Mouse (Mus musculus): ENCODE measurements at regions not wholly inside any gene's neighbourhood (a gene's known extent, or its start where the extent isn't known, plus 50 kb on each side); places are given as distances from the start of the nearest gene placed in this dataset.
A peak's percentile ranks its signal among the peaks of the same experiment; 100 is the strongest.
"Not testable (repeated sequence)": the region's sequence is repeated elsewhere in the genome, so short reads cannot be mapped to it uniquely, and the experiment has no call there.

- H3K27me3 ChIP-seq (replicated peaks; ENCODE audit: control insufficient read depth, insufficient read depth, low read length): no peaks in the 10 kb centered on the region
- H3K36me3 ChIP-seq (ENCODE audit: control insufficient read depth, insufficient read depth, low read length): no peaks in the 10 kb centered on the region
- no peaks in the 10 kb centered on the region for H3K4me1 ChIP-seq (ENCODE audit: control insufficient read depth, insufficient read depth, low read length)
- no peak overlapping the region for H3K4me2 ChIP-seq (ENCODE audit: low read depth, low read length)
- no peak overlapping the region for H3K4me3 ChIP-seq (ENCODE audit: low read length)
- no peak overlapping the region for H3K9ac ChIP-seq (ENCODE audit: low read depth, low read length)
- ATAC-seq: no peak
- 89% methylated on average over 3 of the region's 3 CpGs for WGBS
- H3K27ac ChIP-seq (ENCODE audit: low read length): no peak overlapping the region
- H3K9me3 ChIP-seq (ENCODE audit: control insufficient read depth, low read length): no peaks in the 10 kb centered on the region
These were observed 218.6 kb upstream of the Nsun6 start for GRCm38 (mm10) chr2:15273446-15273845.

- H3K27me3 ChIP-seq (replicated peaks; ENCODE audit: control insufficient read depth, insufficient read depth, low read length): no peaks in the 10 kb centered on the region
- no peaks in the 10 kb centered on the region for H3K9me3 ChIP-seq (ENCODE audit: control insufficient read depth, low read length)
- WGBS: 35% methylated on average over 4 of the region's 4 CpGs
- H3K36me3 ChIP-seq (ENCODE audit: control insufficient read depth, insufficient read depth, low read length): no peaks in the 10 kb centered on the region
- no peak for ATAC-seq
- no peak overlapping the region for H3K9ac ChIP-seq (ENCODE audit: low read depth, low read length)
- no peak overlapping the region for H3K27ac ChIP-seq (ENCODE audit: low read length)
- H3K4me1 ChIP-seq (ENCODE audit: control insufficient read depth, insufficient read depth, low read length): no peaks in the 10 kb centered on the region
- H3K4me2 ChIP-seq (ENCODE audit: low read depth, low read length): no peak overlapping the region
- H3K4me3 ChIP-seq (ENCODE audit: low read length): no peak overlapping the region
These were observed 205.8 kb upstream of the Nsun6 start for GRCm38 (mm10) chr2:15260486-15261165.

GRCm38 (mm10) chr2:15242276-15242675, 187.4 kb upstream of the Nsun6 start:
- 89% methylated on average over 1 of the region's 1 CpGs for WGBS
- ATAC-seq; H3K36me3 ChIP-seq (ENCODE audit: control insufficient read depth, insufficient read depth, low read length): not testable (repeated sequence)

GRCm38 (mm10) chr2:15221910-15222309, 167.0 kb upstream of the Nsun6 start:
- WGBS: 50% methylated on average over 4 of the region's 4 CpGs
- Histone ChIP-seq H3K9me3 (ENCODE audit: control insufficient read depth, low read length) (no peaks in the 10 kb centered on the region), H3K9ac (ENCODE audit: low read depth, low read length) (no peak overlapping the region), H3K4me3 (ENCODE audit: low read length) (no peak overlapping the region), H3K4me2 (ENCODE audit: low read depth, low read length) (no peak overlapping the region), H3K27ac (ENCODE audit: low read length) (no peak overlapping the region), H3K36me3 (ENCODE audit: control insufficient read depth, insufficient read depth, low read length) (no peaks in the 10 kb centered on the region), H3K4me1 (ENCODE audit: control insufficient read depth, insufficient read depth, low read length) (no peaks in the 10 kb centered on the region), H3K27me3 (replicated peaks; ENCODE audit: control insufficient read depth, insufficient read depth, low read length) (no peaks in the 10 kb centered on the region)
- ATAC-seq: no peak

More at GRCm38 (mm10) chr2:15242276-15242675, 187.4 kb upstream of the Nsun6 start:
- H3K9ac ChIP-seq (ENCODE audit: low read depth, low read length); H3K9me3 ChIP-seq (ENCODE audit: control insufficient read depth, low read length); H3K4me3 ChIP-seq (ENCODE audit: low read length); H3K27ac ChIP-seq (ENCODE audit: low read length); H3K4me1 ChIP-seq (ENCODE audit: control insufficient read depth, insufficient read depth, low read length); H3K27me3 ChIP-seq (replicated peaks; ENCODE audit: control insufficient read depth, insufficient read depth, low read length); H3K4me2 ChIP-seq (ENCODE audit: low read depth, low read length): not testable (repeated sequence)

DNA sequence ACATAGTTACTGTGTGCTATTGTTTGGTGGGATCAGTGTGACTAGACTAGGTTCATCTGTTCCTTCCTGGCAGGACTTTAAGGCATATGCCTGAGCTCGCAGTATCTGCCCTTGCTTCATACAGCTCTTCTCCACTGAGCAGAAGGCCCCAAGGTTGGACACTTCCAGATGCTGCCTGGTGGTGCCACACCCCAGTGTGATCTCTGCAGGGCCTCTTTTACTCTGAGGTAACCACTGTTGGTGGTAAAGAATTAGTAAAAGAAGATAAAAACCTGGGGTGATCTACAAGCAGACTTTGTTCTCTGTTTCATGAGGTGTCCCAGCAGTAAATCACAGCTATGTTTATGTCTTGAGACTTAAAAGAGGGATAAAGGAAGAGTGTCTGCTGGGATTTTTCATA, 133.2 kb upstream of the Nsun6 start:
- Histone ChIP-seq H3K9me3 (ENCODE audit: control insufficient read depth, low read length) (no peaks in the 10 kb centered on the region), H3K9ac (ENCODE audit: low read depth, low read length) (no peak overlapping the region), H3K4me1 (ENCODE audit: control insufficient read depth, insufficient read depth, low read length) (0 out of 2 replicates have a peak, but pooled peaks cover 2% of the 10 kb centered on the region), H3K4me2 (ENCODE audit: low read depth, low read length) (no peak overlapping the region), H3K27ac (ENCODE audit: low read length) (peak overlapping the region; percentile 54; the same call in 1 of the 2 replicates), H3K36me3 (ENCODE audit: control insufficient read depth, insufficient read depth, low read length) (no peaks in the 10 kb centered on the region), H3K4me3 (ENCODE audit: low read length) (no peak overlapping the region), H3K27me3 (replicated peaks; ENCODE audit: control insufficient read depth, insufficient read depth, low read length) (no peaks in the 10 kb centered on the region)
- 50% methylated on average over 1 of the region's 1 CpGs for WGBS
- peak; percentile 98 for ATAC-seq

- no peaks in the 10 kb centered on the region for H3K27me3 ChIP-seq (replicated peaks; ENCODE audit: control insufficient read depth, insufficient read depth, low read length)
- WGBS: 79% methylated on average over 3 of the region's 3 CpGs
- no peak overlapping the region for H3K27ac ChIP-seq (ENCODE audit: low read length)
- H3K36me3 ChIP-seq (ENCODE audit: control insufficient read depth, insufficient read depth, low read length): no peaks in the 10 kb centered on the region
- H3K9ac ChIP-seq (ENCODE audit: low read depth, low read length): no peak overlapping the region
- H3K9me3 ChIP-seq (ENCODE audit: control insufficient read depth, low read length): no peaks in the 10 kb centered on the region
- H3K4me2 ChIP-seq (ENCODE audit: low read depth, low read length): no peak overlapping the region
- H3K4me1 ChIP-seq (ENCODE audit: control insufficient read depth, insufficient read depth, low read length): no peaks in the 10 kb centered on the region
- peak; percentile 81 for ATAC-seq
- H3K4me3 ChIP-seq (ENCODE audit: low read length): no peak overlapping the region
These were observed 126.1 kb upstream of the Nsun6 start for GRCm38 (mm10) chr2:15181000-15181399.

GRCm38 (mm10) chr2:15166435-15167024, 111.7 kb upstream of the Nsun6 start:
- no peaks in the 10 kb centered on the region for H3K4me1 ChIP-seq (ENCODE audit: control insufficient read depth, insufficient read depth, low read length)

GRCm38 (mm10) chr2:15165830-15166229, 111.0 kb upstream of the Nsun6 start:
- no peak for ATAC-seq
- Histone ChIP-seq H3K9ac (ENCODE audit: low read depth, low read length) (no peak overlapping the region), H3K27me3 (replicated peaks; ENCODE audit: control insufficient read depth, insufficient read depth, low read length) (no peaks in the 10 kb centered on the region), H3K4me1 (ENCODE audit: control insufficient read depth, insufficient read depth, low read length) (no peaks in the 10 kb centered on the region), H3K4me3 (ENCODE audit: low read length) (no peak overlapping the region), H3K36me3 (ENCODE audit: control insufficient read depth, insufficient read depth, low read length) (no peaks in the 10 kb centered on the region), H3K9me3 (ENCODE audit: control insufficient read depth, low read length) (no peaks in the 10 kb centered on the region), H3K4me2 (ENCODE audit: low read depth, low read length) (no peak overlapping the region), H3K27ac (ENCODE audit: low read length) (no peak overlapping the region)
- 68% methylated on average over 3 of the region's 3 CpGs for WGBS

More at GRCm38 (mm10) chr2:15166435-15167024, 111.7 kb upstream of the Nsun6 start:
- peak; percentile 81 for ATAC-seq
- Histone ChIP-seq H3K27me3 (replicated peaks; ENCODE audit: control insufficient read depth, insufficient read depth, low read length) (no peaks in the 10 kb centered on the region), H3K4me3 (ENCODE audit: low read length) (no peak overlapping the region), H3K27ac (ENCODE audit: low read length) (no peak overlapping the region), H3K4me2 (ENCODE audit: low read depth, low read length) (no peak overlapping the region), H3K9me3 (ENCODE audit: control insufficient read depth, low read length) (no peaks in the 10 kb centered on the region), H3K36me3 (ENCODE audit: control insufficient read depth, insufficient read depth, low read length) (no peaks in the 10 kb centered on the region), H3K9ac (ENCODE audit: low read depth, low read length) (no peak overlapping the region)

- Histone ChIP-seq H3K4me1 (ENCODE audit: control insufficient read depth, insufficient read depth, low read length) (no peaks in the 10 kb centered on the region), H3K4me3 (ENCODE audit: low read length) (no peak overlapping the region), H3K27me3 (replicated peaks; ENCODE audit: control insufficient read depth, insufficient read depth, low read length) (no peaks in the 10 kb centered on the region), H3K9ac (ENCODE audit: low read depth, low read length) (no peak overlapping the region), H3K27ac (ENCODE audit: low read length) (no peak overlapping the region), H3K4me2 (ENCODE audit: low read depth, low read length) (no peak overlapping the region), H3K9me3 (ENCODE audit: control insufficient read depth, low read length) (no peaks in the 10 kb centered on the region), H3K36me3 (ENCODE audit: control insufficient read depth, insufficient read depth, low read length) (no peaks in the 10 kb centered on the region)
- peak; percentile 39; the same call in 1 of the 2 replicates for ATAC-seq
- WGBS: 80% methylated on average over 6 of the region's 6 CpGs
These were observed 109.0 kb upstream of the Nsun6 start for GRCm38 (mm10) chr2:15163732-15164418.
